Mouse (Mus musculus): Measurements from ENCODE around the gene 1700016C15Rik.

1700016C15Rik gene

GRCm38 (mm10) chr1:177796193-177796939 lies 66.8 kb downstream of the 1700016C15Rik start, which contains the start of gene Adss:
TSS of gene Adss (minus strand) at chr1:177796511.
- peak; percentile 100 for DNase-seq (ENCODE audit: inconsistent ontology term)

- DNase-seq (ENCODE audit: inconsistent ontology term): no peak
These were observed 67.6 kb downstream of the 1700016C15Rik start for GRCm38 (mm10) chr1:177797151-177797755.

Measured in Muller cell, postnatal 12 days (primary cell).